Mouse (Mus musculus): Measurements from ENCODE around the gene Gabarap. TPM values are rescaled to one million over a fixed set of nuclear protein-coding genes. Genes with fewer than 3 reads are reported as not detected.
A peak's percentile ranks its signal among the peaks of the same experiment; 100 is the strongest.

Gene Gabarap
- total and polyA plus RNA-seq, 2 experiments from 2014 or later = 209 to 548 TPM

GRCm38 (mm10) chr11:70005521-70005920, 14.6 kb downstream of the Gabarap start:
- DNase-seq (ENCODE audit: low spot score) (no peak), ATAC-seq (no peak)
- Histone ChIP-seq H3K27ac (no peak overlapping the region), H3K9me3 (ENCODE audit: low read length) (no peaks in the 10 kb centered on the region), H3K4me2 (ENCODE audit: low read depth, low read length) (no peak overlapping the region), H3K9ac (replicated peaks; ENCODE audit: low read length) (no peak overlapping the region), H3K27me3 (ENCODE audit: insufficient read depth, low read length) (no peaks in the 10 kb centered on the region), H3K4me1 (ENCODE audit: insufficient read depth, low read length) (peaks cover 22% of the 10 kb centered on the region), H3K36me3 (ENCODE audit: insufficient read depth, low read length) (peaks cover 54% of the 10 kb centered on the region), H3K4me3 (ENCODE audit: low read length) (no peak overlapping the region)
- peak; percentile 48 for TF ChIP-seq CTCF (IDR thresholded peaks at IDR 0.05; ENCODE audit: low read depth)
- 55% methylated on average over 5 of the region's 5 CpGs for WGBS

- no peak overlapping the region for H3K9ac ChIP-seq (replicated peaks; ENCODE audit: low read length)
- peaks cover 6% of the 10 kb centered on the region for H3K4me1 ChIP-seq (ENCODE audit: insufficient read depth, low read length)
- no peak overlapping the region for H3K27ac ChIP-seq
- no peak for TF ChIP-seq CTCF (IDR thresholded peaks at IDR 0.05; ENCODE audit: low read depth)
- ATAC-seq = no peak
- DNase-seq (ENCODE audit: low spot score) = no peak
- no peak overlapping the region for H3K4me3 ChIP-seq (ENCODE audit: low read length)
- peaks cover 74% of the 10 kb centered on the region for H3K36me3 ChIP-seq (ENCODE audit: insufficient read depth, low read length)
- no peaks in the 10 kb centered on the region for H3K27me3 ChIP-seq (ENCODE audit: insufficient read depth, low read length)
- 86% methylated on average over 6 of the region's 6 CpGs for WGBS
- no peak overlapping the region for H3K4me2 ChIP-seq (ENCODE audit: low read depth, low read length)
- no peaks in the 10 kb centered on the region for H3K9me3 ChIP-seq (ENCODE audit: low read length)
Observed at GRCm38 (mm10) chr11:70010033-70010432, 19.1 kb downstream of the Gabarap start.

GRCm38 (mm10) chr11:70010548-70010947, 19.6 kb downstream of the Gabarap start:
- no peak for TF ChIP-seq CTCF (IDR thresholded peaks at IDR 0.05; ENCODE audit: low read depth)
- Histone ChIP-seq H3K4me2 (ENCODE audit: low read depth, low read length) (no peak overlapping the region), H3K4me3 (ENCODE audit: low read length) (no peak overlapping the region), H3K9me3 (ENCODE audit: low read length) (no peaks in the 10 kb centered on the region), H3K36me3 (ENCODE audit: insufficient read depth, low read length) (peaks cover 70% of the 10 kb centered on the region), H3K27me3 (ENCODE audit: insufficient read depth, low read length) (no peaks in the 10 kb centered on the region), H3K27ac (no peak overlapping the region), H3K9ac (replicated peaks; ENCODE audit: low read length) (no peak overlapping the region), H3K4me1 (ENCODE audit: insufficient read depth, low read length) (peaks cover 8% of the 10 kb centered on the region)
- 86% methylated on average over 12 of the region's 12 CpGs for WGBS
- DNase-seq (ENCODE audit: low spot score) = no peak
- no peak for ATAC-seq

GRCm38 (mm10) chr11:70010961-70011360, 20.0 kb downstream of the Gabarap start:
- H3K27ac ChIP-seq = no peak overlapping the region
- 76% methylated on average over 10 of the region's 10 CpGs for whole genome bisulfite sequencing
- no peak overlapping the region for H3K4me2 ChIP-seq (ENCODE audit: low read depth, low read length)
- H3K4me3 ChIP-seq (ENCODE audit: low read length) = no peak overlapping the region
- no peak for TF ChIP-seq CTCF (IDR thresholded peaks at IDR 0.05; ENCODE audit: low read depth)
- peaks cover 9% of the 10 kb centered on the region for H3K4me1 ChIP-seq (ENCODE audit: insufficient read depth, low read length)
- no peak overlapping the region for H3K9ac ChIP-seq (replicated peaks; ENCODE audit: low read length)
- H3K9me3 ChIP-seq (ENCODE audit: low read length) = no peaks in the 10 kb centered on the region
- H3K36me3 ChIP-seq (ENCODE audit: insufficient read depth, low read length) = peaks cover 68% of the 10 kb centered on the region
- no peaks in the 10 kb centered on the region for H3K27me3 ChIP-seq (ENCODE audit: insufficient read depth, low read length)
- no peak for DNase-seq (ENCODE audit: low spot score)
- ATAC-seq = no peak

GRCm38 (mm10) chr11:70012931-70013330, 22.0 kb downstream of the Gabarap start:
- Histone ChIP-seq H3K9me3 (ENCODE audit: low read length) (no peaks in the 10 kb centered on the region), H3K4me2 (ENCODE audit: low read depth, low read length) (no peak overlapping the region), H3K36me3 (ENCODE audit: insufficient read depth, low read length) (peaks cover 48% of the 10 kb centered on the region), H3K9ac (replicated peaks; ENCODE audit: low read length) (no peak overlapping the region), H3K27ac (no peak overlapping the region), H3K27me3 (ENCODE audit: insufficient read depth, low read length) (no peaks in the 10 kb centered on the region), H3K4me3 (ENCODE audit: low read length) (no peak overlapping the region), H3K4me1 (ENCODE audit: insufficient read depth, low read length) (peaks cover 17% of the 10 kb centered on the region)
- ATAC-seq (no peak), DNase-seq (ENCODE audit: low spot score) (no peak)
- 73% methylated on average over 9 of the region's 9 CpGs for WGBS
- TF ChIP-seq CTCF (IDR thresholded peaks at IDR 0.05; ENCODE audit: low read depth) = no peak

DNA sequence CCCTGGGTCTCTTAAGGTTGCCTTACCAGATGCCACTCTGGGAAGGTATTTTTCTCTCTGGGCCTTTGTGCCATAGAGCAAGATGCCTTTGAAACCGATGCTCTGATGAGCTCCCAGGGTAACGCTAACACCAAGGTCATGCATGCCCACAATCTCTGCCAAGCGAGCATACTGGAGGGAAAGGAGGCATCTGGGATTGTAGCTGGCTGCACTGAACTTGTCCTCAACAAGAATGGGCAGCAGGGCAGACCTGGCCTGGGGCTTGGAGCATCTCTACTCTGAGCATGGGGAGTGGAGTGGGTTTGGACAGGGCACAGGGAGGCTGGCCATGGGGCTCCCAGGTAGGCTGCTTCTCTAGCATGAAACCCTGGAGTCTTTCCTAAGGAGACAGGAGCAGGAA, 22.5 kb downstream of the Gabarap start:
- Histone ChIP-seq H3K4me2 (ENCODE audit: low read depth, low read length) (no peak overlapping the region), H3K27ac (no peak overlapping the region), H3K4me1 (ENCODE audit: insufficient read depth, low read length) (peaks cover 18% of the 10 kb centered on the region), H3K9ac (replicated peaks; ENCODE audit: low read length) (no peak overlapping the region), H3K4me3 (ENCODE audit: low read length) (no peak overlapping the region), H3K9me3 (ENCODE audit: low read length) (no peaks in the 10 kb centered on the region), H3K36me3 (ENCODE audit: insufficient read depth, low read length) (peaks cover 43% of the 10 kb centered on the region), H3K27me3 (ENCODE audit: insufficient read depth, low read length) (no peaks in the 10 kb centered on the region)
- no peak for TF ChIP-seq CTCF (IDR thresholded peaks at IDR 0.05; ENCODE audit: low read depth)
- no peak for ATAC-seq
- no peak for DNase-seq (ENCODE audit: low spot score)
- WGBS = 63% methylated on average over 3 of the region's 3 CpGs

DNA sequence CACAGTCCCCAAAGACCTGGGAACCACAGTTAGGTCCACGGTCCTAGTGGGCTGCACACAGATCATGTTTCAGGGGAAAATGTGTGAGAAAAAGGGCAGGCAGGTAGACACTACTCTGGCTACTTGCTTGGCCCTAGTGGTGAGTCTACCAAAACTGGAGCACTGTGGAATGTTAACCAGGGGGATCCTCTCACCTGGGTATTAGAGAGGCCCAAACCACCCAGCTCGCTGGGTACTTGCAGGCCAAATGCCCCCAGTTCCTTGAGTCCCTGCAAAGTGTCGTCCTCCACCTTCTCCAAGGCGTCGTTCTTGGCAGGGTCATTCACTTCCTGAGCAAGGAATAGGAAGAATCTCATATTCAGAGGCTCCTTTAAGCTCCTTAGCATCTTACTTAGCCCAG, 23.1 kb downstream of the Gabarap start:
- peak; percentile 18; the same call in 1 of the 2 replicates for TF ChIP-seq CTCF (IDR thresholded peaks at IDR 0.05; ENCODE audit: low read depth)
- Histone ChIP-seq H3K4me2 (ENCODE audit: low read depth, low read length) (no peak overlapping the region), H3K9ac (replicated peaks; ENCODE audit: low read length) (no peak overlapping the region), H3K4me3 (ENCODE audit: low read length) (no peak overlapping the region), H3K27me3 (ENCODE audit: insufficient read depth, low read length) (no peaks in the 10 kb centered on the region), H3K27ac (peak overlapping the region; percentile 77; the same call in 1 of the 2 replicates), H3K4me1 (ENCODE audit: insufficient read depth, low read length) (peaks cover 22% of the 10 kb centered on the region), H3K9me3 (ENCODE audit: low read length) (no peaks in the 10 kb centered on the region), H3K36me3 (ENCODE audit: insufficient read depth, low read length) (peaks cover 37% of the 10 kb centered on the region)
- DNase-seq (ENCODE audit: low spot score) = no peak
- WGBS = 71% methylated on average over 5 of the region's 5 CpGs
- ATAC-seq = no peak

Measured in hindbrain, postnatal 0 days (tissue).